Comparison of ENCODE assay signal across 8 mouse cellular contexts in genomic region chr3:122420410-122420774, GRCm38 (mm10).
A peak's percentile ranks its signal among the peaks of the same experiment; 100 is the strongest.
DNase-seq lines count a peak whose midpoint lies in the region; ATAC-seq lines count a peak whose summit lies in the region.

No protein-coding gene starts in this region.

- peaks cover 14% of the 10 kb centered on the region; the same call in 1 of the 2 replicates for H3K27me3 ChIP-seq in forebrain, embryonic 12.5 days
- no peaks in the 10 kb centered on the region for H3K27me3 ChIP-seq in stomach, embryonic 16.5 days (ENCODE audit: control insufficient read depth, insufficient read depth, low read length)

- H3K27ac ChIP-seq in forebrain, embryonic 12.5 days = peak overlapping the region; percentile 84
- H3K27ac ChIP-seq in stomach, embryonic 16.5 days (ENCODE audit: low read length) = peak overlapping the region; percentile 58; the same call in 1 of the 2 replicates

- peak; percentile 68 for ATAC-seq in forebrain, embryonic 12.5 days (ENCODE audit: low FRiP score)
- peak; percentile 18 to 37; a peak in 2 of 4 replicates for ATAC-seq in hematopoietic stem cell, adult 5-6 weeks (replicated peaks in 1 of 2; ENCODE audit: insufficient read depth in 1 of 2, low FRiP score in 2 of 2, low TSS enrichment in 1 of 2, low read depth in 1 of 2, poor library complexity in 2 of 2, severe bottlenecking in 2 of 2)
- peak; percentile 16; the same call in 1 of the 2 replicates for ATAC-seq in stomach, embryonic 16.5 days (ENCODE audit: insufficient read depth, low FRiP score)

- peaks cover 28% of the 10 kb centered on the region for H3K4me1 ChIP-seq in forebrain, embryonic 12.5 days
- H3K4me1 ChIP-seq in stomach, embryonic 16.5 days (ENCODE audit: control insufficient read depth, insufficient read depth, low read length) = peaks cover 9% of the 10 kb centered on the region; the same call in 1 of the 2 replicates

- peak; percentile 4 for DNase-seq in cerebellum, adult 11 months
- DNase-seq in cerebellum, adult 9-10 months = no peak
- peak; percentile 32 for DNase-seq in adrenal gland, postnatal 25 days
- DNase-seq in layer of hippocampus, postnatal 36 days = peak; percentile 13 to 15
- DNase-seq in mesoderm, embryonic 11.5 days (ENCODE audit: low read depth, low spot score) = peak; percentile 62

- H3K9me3 ChIP-seq in forebrain, embryonic 12.5 days = no peaks in the 10 kb centered on the region
- no peaks in the 10 kb centered on the region for H3K9me3 ChIP-seq in stomach, embryonic 16.5 days (replicated peaks; ENCODE audit: control insufficient read depth, low read length)

- WGBS in forebrain, embryonic 12.5 days = under 1% methylated on average over 15 of the region's 15 CpGs
- 0% methylated on average over 15 of the region's 15 CpGs for WGBS in stomach, embryonic 16.5 days

- H3K36me3 ChIP-seq in forebrain, embryonic 12.5 days (replicated peaks) = no peaks in the 10 kb centered on the region
- H3K36me3 ChIP-seq in stomach, embryonic 16.5 days (ENCODE audit: control insufficient read depth, insufficient read depth, low read length) = no peaks in the 10 kb centered on the region

- peak overlapping the region; percentile 64 for H3K4me3 ChIP-seq in forebrain, embryonic 12.5 days (replicated peaks)
- H3K4me3 ChIP-seq in stomach, embryonic 16.5 days (replicated peaks; ENCODE audit: low read length) = peak overlapping the region; percentile 59

- peak overlapping the region; percentile 86 for H3K4me2 ChIP-seq in forebrain, embryonic 12.5 days
- H3K4me2 ChIP-seq in stomach, embryonic 16.5 days (ENCODE audit: low read depth, low read length) = peak overlapping the region; percentile 91

- H3K9ac ChIP-seq in forebrain, embryonic 12.5 days = peak overlapping the region; percentile 83
- H3K9ac ChIP-seq in stomach, embryonic 16.5 days (ENCODE audit: low read length) = peak overlapping the region; percentile 76

Comparison
In these comparisons a context has a peak if more than half of its experiments do, and no peak if none do; other contexts are left out.
1. ATAC-seq: peak in every context shown above with its lines; median percentile 68 in forebrain, embryonic 12.5 days; 28 in hematopoietic stem cell, adult 5-6 weeks; 16 in stomach, embryonic 16.5 days.